Mouse (Mus musculus) ES-E14 (cell line): Measurements from ENCODE around the gene Tnfsfm13. TPM values are rescaled to one million over a fixed set of nuclear protein-coding genes. Genes with fewer than 3 reads are reported as not detected.
A peak's percentile ranks its signal among the peaks of the same experiment; 100 is the strongest.

Experiments used
- DNase-seq: peaks from one replicate; pipeline ENCODE4 v3.0.0-alpha.2; 2013; ENCODE audit warnings: low read depth, low spot score
- H3K27ac ChIP-seq: 2 replicates; pipeline ENCODE4 v1.5.1; 2012; ENCODE audit warnings: low read depth, mild to moderate bottlenecking, low read length, moderate library complexity, mixed read lengths; ENCODE audit not compliant: poor library complexity, insufficient read depth, severe bottlenecking
- H3K36me3 ChIP-seq: 2 replicates; pipeline ENCODE4 v1.6.1; 2012; ENCODE audit warnings: mild to moderate bottlenecking, low read length, moderate library complexity, mixed read lengths; ENCODE audit not compliant: control insufficient read depth, poor library complexity, insufficient read depth, severe bottlenecking
- H3K4me1 ChIP-seq, 2 experiments: fragments of 150-350 bp in 1 of 2; sonication (generic) in 1 of 2; 2 replicates each; pipeline ENCODE4 v1.6.1; 2012; ENCODE audit warnings: low read length in 2 of 2, mild to moderate bottlenecking in 1 of 2, mixed read lengths in 1 of 2; ENCODE audit not compliant: control insufficient read depth in 2 of 2, insufficient read depth in 2 of 2, poor library complexity in 1 of 2
- H3K4me3 ChIP-seq, 2 experiments: fragments of 150-350 bp in 1 of 2; sonication (generic) in 1 of 2; 2 replicates each; pipeline ENCODE4 v1.5.1; 2012; ENCODE audit warnings: low read length in 2 of 2, low read depth in 1 of 2, mild to moderate bottlenecking in 1 of 2, mixed read lengths in 1 of 2; ENCODE audit not compliant: insufficient read depth in 1 of 2, poor library complexity in 1 of 2, severe bottlenecking in 1 of 2
- H3K9ac ChIP-seq: 2 replicates; pipeline ENCODE4 v1.6.1; 2012; ENCODE audit warnings: low read depth, mild to moderate bottlenecking, low read length, mixed read lengths; ENCODE audit not compliant: poor library complexity, insufficient read depth, severe bottlenecking
- H3K9me3 ChIP-seq: fragments of 150-350 bp; sonication (generic); 2 replicates; pipeline ENCODE4 v1.6.1; 2012; ENCODE audit warnings: low read depth, mild to moderate bottlenecking, low read length; ENCODE audit not compliant: control insufficient read depth, insufficient read depth
- CHD2 ChIP-seq: IDR thresholded peaks from 2 replicates; pipeline ENCODE4 v1.6.1; 2014; ENCODE audit warnings: mild to moderate bottlenecking, low read depth, low read length, inconsistent platforms
- HCFC1 ChIP-seq: IDR thresholded peaks from 2 replicates; pipeline ENCODE4 v1.6.1; 2012; ENCODE audit warnings: low read length, inconsistent platforms, borderline replicate concordance; ENCODE audit not compliant: insufficient read depth
- MAFK ChIP-seq: IDR thresholded peaks from 2 replicates; pipeline ENCODE4 v1.6.1; 2014; ENCODE audit warnings: mild to moderate bottlenecking, low read depth, low read length, inconsistent platforms; ENCODE audit not compliant: insufficient read depth
- ZC3H11A ChIP-seq: IDR thresholded peaks from 2 replicates; pipeline ENCODE4 v1.6.1; 2012; ENCODE audit warnings: low read depth, mild to moderate bottlenecking, inconsistent platforms, low read length, borderline replicate concordance
- ZNF384 ChIP-seq: IDR thresholded peaks from 2 replicates; pipeline ENCODE4 v1.6.1; 2012; ENCODE audit warnings: low read depth, low read length, inconsistent platforms
- in situ Hi-C, 2 experiments: fragments of 600-800 bp; cut with MboI; formaldehyde crosslinking; loops; one replicate each; pipeline ENCODE4 v1.15.1; 2025; ENCODE audit warnings: low sequenced_read_pairs in 2 of 2, inconsistent platforms in 1 of 2; ENCODE audit not compliant: unreplicated experiment in 2 of 2
- total RNA-seq: library from RNA; depleted of rRNA; stranded (reverse); fragments of 300-350 nt; gene quantifications from 2 replicates; pipeline ENCODE4 v1.2.3, GENCODE M21; 2012

The Tnfsfm13 gene
- total RNA-seq, 1 experiment: 13.7 TPM

- TF ChIP-seq ZNF384 (no peak), ZC3H11A (no peak)
- Histone ChIP-seq H3K4me1 (peaks cover 3 to 17% of the 10 kb centered on the region in 2 experiments; a peak in 3 of 4 replicates), H3K27ac (peak overlapping the region; percentile 88), H3K9ac (peak overlapping the region; percentile 78), H3K9me3 (no peaks in the 10 kb centered on the region), H3K36me3 (peaks cover 55% of the 10 kb centered on the region), H3K4me3 (peak overlapping the region; percentile 71 to 76)
- in situ Hi-C loops: loop anchor here in 1 of 2 experiments (10.0 kb wide), 1 partner anchor 60 kb away; no protein-coding TSS in a partner anchor
- peak; percentile 71 for DNase-seq
These were observed 41.1 kb downstream of the Tnfsfm13 start for GRCm38 (mm10) chr11:69654760-69655159.

- no peak overlapping the region for H3K27ac ChIP-seq
- TF ChIP-seq CHD2: no peak
- H3K9ac ChIP-seq: no peak overlapping the region
These were observed 42.5 kb downstream of the Tnfsfm13 start for GRCm38 (mm10) chr11:69653399-69653798.

GRCm38 (mm10) chr11:69645860-69646259, 50.0 kb downstream of the Tnfsfm13 start:
- Histone ChIP-seq H3K27ac (no peak overlapping the region), H3K4me3 (no peak overlapping the region), H3K36me3 (peaks cover 64% of the 10 kb centered on the region), H3K9ac (no peak overlapping the region), H3K4me1 (peaks cover 0 to 2% of the 10 kb centered on the region in 2 experiments; a peak in 1 of 4 replicates), H3K9me3 (no peaks in the 10 kb centered on the region)
- in situ Hi-C loops: no loop called here
- no peak for TF ChIP-seq ZC3H11A
- no peak for TF ChIP-seq ZNF384
- no peak for TF ChIP-seq HCFC1
- TF ChIP-seq CHD2: no peak
- no peak for TF ChIP-seq MAFK
- DNase-seq: no peak

More at GRCm38 (mm10) chr11:69653399-69653798, 42.5 kb downstream of the Tnfsfm13 start:
- Histone ChIP-seq H3K4me3 (no peak overlapping the region), H3K4me1 (peaks cover 3 to 13% of the 10 kb centered on the region in 2 experiments; a peak in 3 of 4 replicates), H3K9me3 (no peaks in the 10 kb centered on the region), H3K36me3 (peaks cover 59% of the 10 kb centered on the region)
- no peak for DNase-seq
- in situ Hi-C loops: loop anchor here in 1 of 2 experiments (10.0 kb wide), 1 partner anchor 61 kb away; no protein-coding TSS in a partner anchor

GRCm38 (mm10) chr11:69635471-69635870, 60.4 kb downstream of the Tnfsfm13 start:
- Histone ChIP-seq H3K9ac (no peak overlapping the region), H3K36me3 (peaks cover 10% of the 10 kb centered on the region), H3K4me1 (peaks cover 2 to 6% of the 10 kb centered on the region in 2 experiments; a peak in 2 of 4 replicates), H3K4me3 (no peak overlapping the region), H3K27ac (no peak overlapping the region), H3K9me3 (no peaks in the 10 kb centered on the region)
- TF ChIP-seq CHD2: no peak
- no peak for TF ChIP-seq ZC3H11A
- TF ChIP-seq MAFK: no peak
- no peak for TF ChIP-seq ZNF384
- TF ChIP-seq HCFC1: no peak
- DNase-seq: no peak
- in situ Hi-C loops: no loop called here
